Mouse (Mus musculus) forebrain, embryonic 11.5 days (tissue): ENCODE results near the gene Rcn1. TPM values are rescaled to one million over a fixed set of nuclear protein-coding genes. Genes with fewer than 3 reads are reported as not detected.

Experiments used
- ATAC-seq: fragments of 200-750 bp; cut with Nextera tagmentation; replicated peaks from 2 replicates; pipeline ENCODE4 v1.8.0; 2017; ENCODE audit warnings: moderate TSS enrichment; ENCODE audit not compliant: low FRiP score
- DNase-seq: peaks from one replicate; pipeline ENCODE4 v3.0.0-alpha.2; 2017; ENCODE audit warnings: low spot score
- H3K27ac ChIP-seq: fragments of 300-500 bp; sonication (generic); 2 replicates; pipeline ENCODE4 v1.5.1; 2014; ENCODE audit warnings: low read depth, low read length
- H3K27me3 ChIP-seq: fragments of 300-500 bp; sonication (generic); 2 replicates; pipeline ENCODE4 v1.6.1; 2014; ENCODE audit warnings: mild to moderate bottlenecking, low read length, mixed read lengths; ENCODE audit not compliant: control insufficient read depth, insufficient read depth
- H3K36me3 ChIP-seq: fragments of 300-500 bp; sonication (generic); 2 replicates; pipeline ENCODE4 v1.6.1; 2014; ENCODE audit warnings: mild to moderate bottlenecking, low read length, moderate library complexity, mixed read lengths; ENCODE audit not compliant: control insufficient read depth, insufficient read depth
- H3K4me1 ChIP-seq: fragments of 300-500 bp; sonication (generic); replicated peaks from 2 replicates; pipeline ENCODE4 v1.6.1; 2014; ENCODE audit warnings: low read length, mixed read lengths; ENCODE audit not compliant: control insufficient read depth, insufficient read depth
- H3K4me2 ChIP-seq: fragments of 300-500 bp; sonication (generic); 2 replicates; pipeline ENCODE4 v1.6.1; 2014; ENCODE audit warnings: low read depth, mild to moderate bottlenecking, low read length, moderate library complexity, mixed read lengths; ENCODE audit not compliant: severe bottlenecking
- H3K4me3 ChIP-seq: fragments of 300-500 bp; sonication (generic); 2 replicates; pipeline ENCODE4 v1.5.1; 2014; ENCODE audit warnings: low read depth, low read length
- H3K9ac ChIP-seq: fragments of 300-500 bp; sonication (generic); 2 replicates; pipeline ENCODE4 v1.6.1; 2014; ENCODE audit warnings: low read length
- H3K9me3 ChIP-seq: fragments of 300-500 bp; sonication (generic); 2 replicates; pipeline ENCODE4 v1.6.1; 2016; ENCODE audit warnings: low read length, mixed read lengths; ENCODE audit not compliant: control insufficient read depth
- WGBS: fragments of 180-500 bp; shearing (Covaris S2); extraction: QIAGEN DNeasy Blood & Tissue Kit; methylation state at CpG from one replicate; pipeline ENCODE4 v1.1.7; 2014; 5-methylcytosine and 5-hydroxymethylcytosine counted together
- polyA plus RNA-seq: library from polyadenylated mRNA; unstranded; fragments of >200 nt; fragmentation: Nextera tagmentation; extraction: Ambion mirVana; gene quantifications from 2 replicates; pipeline ENCODE4 v1.2.1, GENCODE M21; 2014

Gene Rcn1
- polyA plus RNA-seq, 1 experiment from 2014 or later, result 116 TPM

GRCm38 (mm10) chr2:105390653-105391413 is 8.3 kb downstream of the Rcn1 start:
- no peaks in the 10 kb centered on the region for H3K4me1 ChIP-seq
- H3K4me2 ChIP-seq, result no peak overlapping the region
- no peak overlapping the region for H3K4me3 ChIP-seq
- peaks cover 5% of the 10 kb centered on the region; the same call in 1 of the 2 replicates for H3K36me3 ChIP-seq
- H3K9me3 ChIP-seq, result no peaks in the 10 kb centered on the region
- WGBS, result 86% methylated on average over 6 of the region's 6 CpGs
- peak; percentile 35; the same call in 1 of the 2 replicates for ATAC-seq
- H3K27ac ChIP-seq, result no peak overlapping the region
- no peaks in the 10 kb centered on the region for H3K27me3 ChIP-seq
- H3K9ac ChIP-seq, result no peak overlapping the region
- no peak for DNase-seq

- H3K4me3 ChIP-seq, result no peak overlapping the region
- no peaks in the 10 kb centered on the region for H3K27me3 ChIP-seq
- 91% methylated on average over 17 of the region's 17 CpGs for WGBS
- no peak overlapping the region for H3K27ac ChIP-seq
- no peak overlapping the region for H3K4me2 ChIP-seq
- no peaks in the 10 kb centered on the region for H3K4me1 ChIP-seq
- ATAC-seq (no peak), DNase-seq (no peak)
- H3K36me3 ChIP-seq, result peaks cover 6% of the 10 kb centered on the region; the same call in 1 of the 2 replicates
- no peaks in the 10 kb centered on the region for H3K9me3 ChIP-seq
- H3K9ac ChIP-seq, result no peak overlapping the region
Measured at GRCm38 (mm10) chr2:105389007-105389890, 9.9 kb downstream of the Rcn1 start.

- Histone ChIP-seq H3K27ac (no peak overlapping the region), H3K4me3 (no peak overlapping the region), H3K27me3 (no peaks in the 10 kb centered on the region), H3K36me3 (peaks cover 3% of the 10 kb centered on the region; the same call in 1 of the 2 replicates), H3K4me1 (no peaks in the 10 kb centered on the region), H3K9ac (no peak overlapping the region), H3K9me3 (no peaks in the 10 kb centered on the region), H3K4me2 (no peak overlapping the region)
- ATAC-seq (no peak), DNase-seq (no peak)
- WGBS, result 89% methylated on average over 4 of the region's 4 CpGs
Measured at GRCm38 (mm10) chr2:105386418-105386817, 12.7 kb downstream of the Rcn1 start.

- 73% methylated on average over 3 of the region's 3 CpGs for WGBS
- H3K9me3 ChIP-seq, result no peaks in the 10 kb centered on the region
- ATAC-seq (no peak), DNase-seq (no peak)
- no peak overlapping the region for H3K27ac ChIP-seq
- no peaks in the 10 kb centered on the region for H3K4me1 ChIP-seq
- no peak overlapping the region for H3K9ac ChIP-seq
- no peak overlapping the region for H3K4me3 ChIP-seq
- no peak overlapping the region for H3K4me2 ChIP-seq
- peaks cover 3% of the 10 kb centered on the region; the same call in 1 of the 2 replicates for H3K36me3 ChIP-seq
- no peaks in the 10 kb centered on the region for H3K27me3 ChIP-seq
Measured at GRCm38 (mm10) chr2:105384998-105385397, 14.1 kb downstream of the Rcn1 start.

- no peak overlapping the region for H3K4me3 ChIP-seq
Measured at GRCm38 (mm10) chr2:105383063-105383462, 16.1 kb downstream of the Rcn1 start.

GRCm38 (mm10) chr2:105380757-105381319 is 18.3 kb downstream of the Rcn1 start:
- 87% methylated on average over 3 of the region's 3 CpGs for WGBS
- H3K9me3 ChIP-seq, result no peaks in the 10 kb centered on the region

More at GRCm38 (mm10) chr2:105383063-105383462, 16.1 kb downstream of the Rcn1 start:
- no peak for DNase-seq
- no peaks in the 10 kb centered on the region for H3K9me3 ChIP-seq
- ATAC-seq, result no peak
- peaks cover 3% of the 10 kb centered on the region; the same call in 1 of the 2 replicates for H3K36me3 ChIP-seq
- no peaks in the 10 kb centered on the region for H3K27me3 ChIP-seq
- WGBS, result 91% methylated on average over 8 of the region's 8 CpGs
- H3K9ac ChIP-seq, result no peak overlapping the region
- H3K4me1 ChIP-seq, result no peaks in the 10 kb centered on the region
- no peak overlapping the region for H3K4me2 ChIP-seq
- no peak overlapping the region for H3K27ac ChIP-seq

GRCm38 (mm10) chr2:105379682-105380081 is 19.4 kb downstream of the Rcn1 start:
- DNase-seq, result no peak
- Histone ChIP-seq H3K4me2 (no peak overlapping the region), H3K4me1 (no peaks in the 10 kb centered on the region), H3K9ac (no peak overlapping the region), H3K36me3 (no peaks in the 10 kb centered on the region), H3K4me3 (no peak overlapping the region), H3K27me3 (no peaks in the 10 kb centered on the region), H3K27ac (no peak overlapping the region), H3K9me3 (no peaks in the 10 kb centered on the region)
- WGBS, result 83% methylated on average over 1 of the region's 1 CpGs
- ATAC-seq, result no peak

More at GRCm38 (mm10) chr2:105380757-105381319, 18.3 kb downstream of the Rcn1 start:
- Histone ChIP-seq H3K27me3 (no peaks in the 10 kb centered on the region), H3K9ac (no peak overlapping the region), H3K4me2 (no peak overlapping the region), H3K4me3 (no peak overlapping the region), H3K4me1 (no peaks in the 10 kb centered on the region), H3K27ac (no peak overlapping the region), H3K36me3 (peaks cover under 1% of the 10 kb centered on the region; the same call in 1 of the 2 replicates)
- ATAC-seq (no peak), DNase-seq (no peak)

- H3K9ac ChIP-seq, result no peak overlapping the region
- no peak overlapping the region for H3K27ac ChIP-seq
- H3K4me3 ChIP-seq, result no peak overlapping the region
- H3K9me3 ChIP-seq, result no peaks in the 10 kb centered on the region
- H3K4me1 ChIP-seq, result no peaks in the 10 kb centered on the region
- 88% methylated on average over 4 of the region's 4 CpGs for WGBS
- ATAC-seq (no peak), DNase-seq (no peak)
- no peaks in the 10 kb centered on the region for H3K27me3 ChIP-seq
- no peaks in the 10 kb centered on the region for H3K36me3 ChIP-seq
- H3K4me2 ChIP-seq, result no peak overlapping the region
Measured at GRCm38 (mm10) chr2:105375705-105376104, 23.4 kb downstream of the Rcn1 start.
